Mouse (Mus musculus): Measurements from ENCODE around the gene Nectin1. TPM values are rescaled to one million over a fixed set of nuclear protein-coding genes. Genes with fewer than 3 reads are reported as not detected.
A peak's percentile ranks its signal among the peaks of the same experiment; 100 is the strongest.

Gene Nectin1
- polyA plus RNA-seq, 1 experiment from 2014 or later, result 9.2 TPM

DNA sequence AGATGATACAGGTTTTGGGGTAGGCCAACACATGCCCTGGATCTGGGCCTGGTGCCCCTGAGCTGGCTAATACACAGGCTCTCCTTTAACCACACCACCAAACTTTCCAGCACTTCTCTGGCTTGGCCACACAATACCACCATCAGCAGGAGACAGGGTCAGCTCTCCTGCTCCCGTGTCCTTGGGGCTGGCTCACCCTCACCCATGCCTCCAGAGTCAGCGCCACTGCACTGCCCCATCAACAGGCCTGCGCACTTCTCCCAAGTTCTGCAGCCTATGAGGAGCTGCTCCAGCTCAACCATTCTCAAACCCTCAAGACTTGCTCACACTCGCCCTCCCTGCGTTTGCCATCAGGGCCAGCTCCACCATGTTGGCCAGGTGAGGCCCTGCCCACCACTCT is 78.4 kb downstream of the Nectin1 start:
- 87% methylated on average over 5 of the region's 5 CpGs for WGBS
- Histone ChIP-seq H3K36me3 (no peaks in the 10 kb centered on the region), H3K27me3 (no peaks in the 10 kb centered on the region), H3K27ac (no peak overlapping the region), H3K9me3 (no peaks in the 10 kb centered on the region), H3K9ac (no peak overlapping the region), H3K4me1 (peaks cover 16% of the 10 kb centered on the region), H3K4me2 (no peak overlapping the region), H3K4me3 (no peak overlapping the region)
- no peak for ATAC-seq (ENCODE audit: insufficient number of reproducible peaks, insufficient read depth, low FRiP score, low TSS enrichment, low read depth)

DNA sequence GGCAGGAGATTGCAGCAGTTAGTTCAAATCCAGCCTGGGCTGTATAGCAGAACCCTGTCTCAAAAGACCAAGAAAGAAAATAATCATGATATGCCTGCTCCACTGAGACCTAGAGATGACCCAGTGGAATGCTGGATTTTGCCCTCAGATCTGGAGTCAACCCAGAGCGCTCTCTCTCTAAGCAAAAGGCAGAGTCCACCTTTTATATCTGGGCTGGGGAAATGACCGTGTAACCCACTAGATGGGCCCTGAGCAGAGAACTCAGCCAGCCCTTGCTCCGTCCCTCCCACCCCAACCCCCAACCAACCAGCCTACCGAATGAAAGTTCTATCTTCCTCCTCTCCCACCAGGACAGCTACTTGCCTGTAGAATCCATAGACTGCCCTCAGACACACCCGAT is 81.4 kb downstream of the Nectin1 start:
- no peak for ATAC-seq (ENCODE audit: insufficient number of reproducible peaks, insufficient read depth, low FRiP score, low TSS enrichment, low read depth)
- Histone ChIP-seq H3K27me3 (no peaks in the 10 kb centered on the region), H3K27ac (no peak overlapping the region), H3K4me2 (no peak overlapping the region), H3K4me3 (no peak overlapping the region), H3K9me3 (no peaks in the 10 kb centered on the region), H3K36me3 (no peaks in the 10 kb centered on the region), H3K9ac (no peak overlapping the region), H3K4me1 (peaks cover 25% of the 10 kb centered on the region)
- 73% methylated on average over 5 of the region's 5 CpGs for WGBS

DNA sequence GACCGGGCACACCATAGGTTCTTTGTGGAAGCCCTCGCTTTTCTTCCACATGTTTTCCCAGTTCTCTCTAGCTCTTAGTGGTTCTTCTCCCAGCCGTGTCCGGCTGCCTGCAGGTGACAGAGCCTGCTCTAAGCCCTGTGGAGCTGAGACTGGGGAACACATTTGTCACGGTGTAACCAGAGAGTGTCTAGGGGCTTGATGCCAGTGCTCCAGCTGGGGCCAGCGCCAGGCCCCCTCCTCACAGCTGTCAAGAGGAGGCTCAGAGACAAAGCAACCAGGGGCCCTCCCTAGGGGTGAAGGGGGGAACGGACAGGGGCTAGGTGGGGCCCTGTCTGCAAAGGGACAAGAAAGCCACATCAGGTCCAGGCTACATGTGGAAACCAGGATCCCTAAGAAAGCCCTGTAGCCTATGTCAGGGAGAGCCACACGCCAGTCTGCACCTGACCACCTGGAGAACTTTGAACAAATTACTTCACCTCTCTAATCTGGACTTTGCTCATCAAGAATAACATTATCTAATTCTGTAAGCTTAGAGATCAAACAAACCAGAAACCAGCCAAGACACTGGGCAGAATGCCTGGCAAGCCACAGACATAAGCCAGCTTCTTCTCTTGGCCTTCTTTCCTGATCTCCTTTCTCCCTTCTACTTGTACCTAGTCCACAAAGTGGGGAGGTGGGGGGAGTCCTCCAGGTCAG is 82.9 kb downstream of the Nectin1 start:
- no peaks in the 10 kb centered on the region for H3K27me3 ChIP-seq
- 0 out of 2 replicates have a peak overlapping the region, but pooled peaks have one; percentile 41 for H3K9ac ChIP-seq
- H3K27ac ChIP-seq, result peak overlapping the region; percentile 34
- H3K4me2 ChIP-seq, result no peak overlapping the region
- H3K9me3 ChIP-seq, result no peaks in the 10 kb centered on the region
- ATAC-seq (ENCODE audit: insufficient number of reproducible peaks, insufficient read depth, low FRiP score, low TSS enrichment, low read depth), result no peak
- H3K36me3 ChIP-seq, result no peaks in the 10 kb centered on the region
- WGBS, result 31% methylated on average over 8 of the region's 8 CpGs
- H3K4me3 ChIP-seq, result no peak overlapping the region
- peaks cover 25% of the 10 kb centered on the region for H3K4me1 ChIP-seq

DNA sequence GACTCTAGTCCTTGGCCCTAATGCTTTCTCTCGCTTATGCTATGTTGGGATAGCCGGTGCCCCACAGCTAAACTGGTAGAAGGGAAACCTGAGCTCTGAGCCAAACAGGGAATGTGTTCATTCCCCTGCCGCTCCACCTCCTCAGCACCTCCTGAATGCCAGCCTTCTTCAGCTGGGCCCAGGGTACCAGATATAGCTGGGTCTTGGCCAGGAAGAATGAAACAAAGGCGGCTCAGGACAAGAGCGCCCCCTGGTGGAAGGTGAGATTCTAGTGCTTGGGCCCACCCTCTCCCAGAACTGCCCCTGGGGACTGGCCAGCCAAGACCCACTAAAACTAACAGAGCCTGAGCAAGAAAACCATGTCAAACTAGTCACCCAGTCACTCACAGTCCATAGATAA is 83.8 kb downstream of the Nectin1 start:
- H3K4me2 ChIP-seq, result no peak overlapping the region
- no peaks in the 10 kb centered on the region for H3K27me3 ChIP-seq
- peak overlapping the region; percentile 34 for H3K27ac ChIP-seq
- 35% methylated on average over 5 of the region's 5 CpGs for WGBS
- no peaks in the 10 kb centered on the region for H3K9me3 ChIP-seq
- no peak overlapping the region for H3K9ac ChIP-seq
- H3K36me3 ChIP-seq, result no peaks in the 10 kb centered on the region
- peaks cover 25% of the 10 kb centered on the region for H3K4me1 ChIP-seq
- no peak overlapping the region for H3K4me3 ChIP-seq
- no peak for ATAC-seq (ENCODE audit: insufficient number of reproducible peaks, insufficient read depth, low FRiP score, low TSS enrichment, low read depth)

DNA sequence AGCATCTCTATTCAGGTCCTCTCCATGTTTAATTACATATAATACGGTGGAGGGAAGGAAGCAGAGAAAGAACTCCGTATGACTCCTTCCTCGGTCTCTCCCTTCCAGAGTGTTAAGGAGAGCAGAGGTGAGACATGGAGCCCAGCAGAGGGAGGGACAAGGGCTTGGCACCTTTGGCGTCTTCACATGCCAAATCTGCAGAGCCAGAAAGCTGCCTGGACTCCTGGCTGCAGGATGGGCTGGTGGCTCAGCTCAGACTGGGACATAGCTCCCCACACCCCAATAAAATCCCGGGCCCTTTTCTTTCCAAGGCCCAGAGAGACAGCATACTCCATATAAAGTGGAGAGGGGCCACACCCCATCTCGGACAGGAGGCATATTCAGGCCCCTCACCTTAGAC is 85.2 kb downstream of the Nectin1 start:
- WGBS, result 69% methylated on average over 6 of the region's 6 CpGs
- H3K27ac ChIP-seq, result no peak overlapping the region
- no peak for ATAC-seq (ENCODE audit: insufficient number of reproducible peaks, insufficient read depth, low FRiP score, low TSS enrichment, low read depth)
- H3K4me3 ChIP-seq, result no peak overlapping the region
- no peak overlapping the region for H3K4me2 ChIP-seq
- no peaks in the 10 kb centered on the region for H3K9me3 ChIP-seq
- no peaks in the 10 kb centered on the region for H3K27me3 ChIP-seq
- H3K36me3 ChIP-seq, result no peaks in the 10 kb centered on the region
- peaks cover 26% of the 10 kb centered on the region for H3K4me1 ChIP-seq
- H3K9ac ChIP-seq, result no peak overlapping the region

DNA sequence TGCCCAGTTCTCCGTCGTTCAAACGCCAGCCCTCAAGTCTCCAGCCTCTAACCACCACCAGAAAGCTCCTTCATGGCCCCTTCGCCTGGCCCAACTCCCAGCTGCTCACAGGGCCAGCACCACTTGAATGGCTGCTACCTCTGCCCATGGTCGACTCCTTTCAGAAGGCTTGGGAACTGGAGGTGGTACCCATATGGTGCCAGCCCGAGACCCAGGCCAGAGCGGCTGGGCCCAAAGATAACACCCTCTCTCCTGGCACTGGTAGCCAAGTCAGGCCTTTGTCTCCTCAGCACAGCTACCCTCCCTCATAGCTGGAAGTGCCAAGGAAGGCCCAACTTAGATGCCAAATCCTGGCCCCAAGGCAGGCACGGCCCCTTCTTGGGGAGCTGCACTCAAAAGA is 89.4 kb downstream of the Nectin1 start:
- peaks cover 11% of the 10 kb centered on the region for H3K4me1 ChIP-seq
- H3K27me3 ChIP-seq, result no peaks in the 10 kb centered on the region
- H3K27ac ChIP-seq, result no peak overlapping the region
- no peak overlapping the region for H3K4me3 ChIP-seq
- WGBS, result 89% methylated on average over 8 of the region's 8 CpGs
- H3K9me3 ChIP-seq, result peaks cover 2% of the 10 kb centered on the region; the same call in 1 of the 2 replicates
- H3K9ac ChIP-seq, result no peak overlapping the region
- no peaks in the 10 kb centered on the region for H3K36me3 ChIP-seq
- H3K4me2 ChIP-seq, result no peak overlapping the region
- ATAC-seq (ENCODE audit: insufficient number of reproducible peaks, insufficient read depth, low FRiP score, low TSS enrichment, low read depth), result no peak

DNA sequence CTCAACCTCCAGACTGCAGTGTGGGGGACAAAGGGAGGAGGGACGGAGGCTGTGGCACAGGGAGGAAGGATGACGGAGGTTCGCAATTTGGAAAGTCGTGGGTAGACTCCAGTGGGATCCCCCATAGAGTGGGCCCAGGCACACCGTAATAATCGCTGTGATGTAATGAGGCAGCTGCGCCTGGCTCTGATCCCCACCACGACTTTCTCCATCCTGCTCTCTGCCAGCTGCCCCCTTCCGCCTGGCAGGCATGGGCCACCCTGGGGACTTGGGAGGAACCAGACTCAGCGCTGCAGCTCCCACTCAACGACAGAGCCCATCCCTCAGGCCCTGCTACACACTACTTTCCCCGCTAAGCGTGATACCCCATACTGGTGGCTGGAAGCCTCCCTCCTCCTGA is 90.5 kb downstream of the Nectin1 start:
- 52% methylated on average over 13 of the region's 13 CpGs for WGBS
- no peak overlapping the region for H3K9ac ChIP-seq
- no peak overlapping the region for H3K4me3 ChIP-seq
- H3K4me1 ChIP-seq, result peaks cover 15% of the 10 kb centered on the region
- H3K27ac ChIP-seq, result no peak overlapping the region
- peaks cover 2% of the 10 kb centered on the region; the same call in 1 of the 2 replicates for H3K9me3 ChIP-seq
- H3K4me2 ChIP-seq, result no peak overlapping the region
- no peaks in the 10 kb centered on the region for H3K27me3 ChIP-seq
- no peaks in the 10 kb centered on the region for H3K36me3 ChIP-seq
- peak; percentile 15; the same call in 1 of the 2 replicates for ATAC-seq (ENCODE audit: insufficient number of reproducible peaks, insufficient read depth, low FRiP score, low TSS enrichment, low read depth)

DNA sequence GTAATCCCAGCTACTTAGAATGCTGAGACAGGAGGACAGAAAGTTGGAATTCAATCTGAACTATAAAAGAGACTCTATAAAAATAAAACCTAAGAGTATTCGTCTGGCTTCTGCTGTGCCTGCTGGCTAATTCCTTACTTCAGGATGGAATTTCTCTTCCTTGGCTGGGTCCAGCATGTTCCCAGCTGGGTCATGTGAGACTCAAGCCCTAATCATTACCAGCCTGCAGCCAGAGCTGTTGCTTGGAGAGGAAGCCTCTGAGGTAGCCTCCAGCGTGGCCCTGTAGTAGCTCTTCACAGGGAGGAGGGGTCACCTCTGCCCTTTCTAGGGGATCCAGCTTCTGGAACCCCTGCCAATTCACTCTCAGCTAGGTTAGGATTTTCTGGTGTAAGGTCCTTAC is 94.8 kb downstream of the Nectin1 start:
- peaks cover 2% of the 10 kb centered on the region; the same call in 1 of the 2 replicates for H3K9me3 ChIP-seq
- no peak for ATAC-seq (ENCODE audit: insufficient number of reproducible peaks, insufficient read depth, low FRiP score, low TSS enrichment, low read depth)
- H3K4me3 ChIP-seq, result no peak overlapping the region
- peaks cover 30% of the 10 kb centered on the region for H3K4me1 ChIP-seq
- H3K27me3 ChIP-seq, result 0 out of 2 replicates have a peak, but pooled peaks cover 11% of the 10 kb centered on the region
- 0 out of 2 replicates have a peak overlapping the region, but pooled peaks have one; percentile 1 for H3K27ac ChIP-seq
- 18% methylated on average over 2 of the region's 2 CpGs for WGBS
- no peak overlapping the region for H3K9ac ChIP-seq
- H3K36me3 ChIP-seq, result no peaks in the 10 kb centered on the region
- no peak overlapping the region for H3K4me2 ChIP-seq

DNA sequence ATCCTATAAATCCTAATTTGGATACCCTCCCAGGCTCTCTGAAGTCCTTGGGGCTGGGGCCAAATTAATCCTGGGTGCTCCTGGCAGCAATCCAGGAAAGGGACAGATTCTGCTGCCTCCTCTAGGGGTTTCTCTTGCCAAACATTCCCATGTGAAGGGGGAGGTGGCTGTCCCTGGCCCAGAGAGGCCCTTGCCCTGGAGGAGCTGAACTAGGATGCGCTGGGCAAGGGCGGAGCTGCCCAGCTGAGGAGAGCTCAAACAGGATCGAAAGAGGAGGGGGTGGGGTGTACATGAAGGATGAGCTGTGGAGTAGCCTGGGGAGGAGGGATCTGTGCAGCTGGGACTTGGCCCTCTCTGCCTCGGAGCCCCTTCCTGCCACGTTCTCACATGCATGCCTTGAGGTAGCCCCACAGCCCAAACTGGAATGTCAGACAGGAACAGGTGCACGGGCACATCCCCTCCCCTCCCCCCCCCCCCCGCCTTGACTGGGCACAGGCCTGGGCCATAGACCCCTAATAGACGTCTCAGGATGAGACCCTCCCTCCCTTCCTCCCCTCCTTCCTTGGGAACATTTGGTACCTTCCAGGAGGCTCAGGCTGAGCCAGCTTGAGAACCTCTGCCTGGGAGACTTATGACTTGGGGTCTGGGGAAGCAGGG is 99.3 kb downstream of the Nectin1 start:
- Histone ChIP-seq H3K4me3 (no peak overlapping the region), H3K4me2 (no peak overlapping the region), H3K27me3 (peaks cover 32% of the 10 kb centered on the region), H3K36me3 (no peaks in the 10 kb centered on the region), H3K4me1 (peaks cover 33% of the 10 kb centered on the region), H3K27ac (no peak overlapping the region), H3K9me3 (no peaks in the 10 kb centered on the region; the same call in 1 of the 2 replicates), H3K9ac (no peak overlapping the region)
- 13% methylated on average over 7 of the region's 8 CpGs for WGBS
- 0 out of 2 replicates have a peak, but pooled peaks have one; percentile 49 for ATAC-seq (ENCODE audit: insufficient number of reproducible peaks, insufficient read depth, low FRiP score, low TSS enrichment, low read depth)

DNA sequence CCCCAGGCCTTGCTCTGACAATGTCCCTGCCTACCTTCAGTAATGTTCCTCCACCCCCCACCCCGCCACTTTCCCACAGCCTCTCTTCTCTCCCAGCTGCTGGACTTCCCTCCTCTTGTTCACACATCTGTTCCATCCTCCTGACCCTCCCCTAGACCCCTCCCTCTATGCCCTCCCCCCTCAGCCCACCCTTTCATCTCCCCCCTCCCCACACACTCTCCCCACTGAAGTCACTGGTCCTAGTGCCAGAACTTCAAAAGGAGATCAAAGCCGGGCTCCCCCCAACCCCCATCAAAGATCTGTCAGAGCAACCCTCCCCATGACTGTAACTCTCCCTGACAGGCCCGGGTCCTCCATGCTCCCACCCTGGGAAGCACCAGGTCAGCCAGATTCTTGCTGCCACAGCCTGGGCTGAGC is 99.9 kb downstream of the Nectin1 start:
- H3K9me3 ChIP-seq, result no peaks in the 10 kb centered on the region
- no peaks in the 10 kb centered on the region for H3K36me3 ChIP-seq
- H3K27me3 ChIP-seq, result peaks cover 32% of the 10 kb centered on the region
- H3K4me1 ChIP-seq, result peaks cover 32% of the 10 kb centered on the region
- 5% methylated on average over 3 of the region's 3 CpGs for WGBS
- no peak overlapping the region for H3K9ac ChIP-seq
- H3K4me2 ChIP-seq, result no peak overlapping the region
- H3K27ac ChIP-seq, result no peak overlapping the region
- no peak for ATAC-seq (ENCODE audit: insufficient number of reproducible peaks, insufficient read depth, low FRiP score, low TSS enrichment, low read depth)
- no peak overlapping the region for H3K4me3 ChIP-seq

DNA sequence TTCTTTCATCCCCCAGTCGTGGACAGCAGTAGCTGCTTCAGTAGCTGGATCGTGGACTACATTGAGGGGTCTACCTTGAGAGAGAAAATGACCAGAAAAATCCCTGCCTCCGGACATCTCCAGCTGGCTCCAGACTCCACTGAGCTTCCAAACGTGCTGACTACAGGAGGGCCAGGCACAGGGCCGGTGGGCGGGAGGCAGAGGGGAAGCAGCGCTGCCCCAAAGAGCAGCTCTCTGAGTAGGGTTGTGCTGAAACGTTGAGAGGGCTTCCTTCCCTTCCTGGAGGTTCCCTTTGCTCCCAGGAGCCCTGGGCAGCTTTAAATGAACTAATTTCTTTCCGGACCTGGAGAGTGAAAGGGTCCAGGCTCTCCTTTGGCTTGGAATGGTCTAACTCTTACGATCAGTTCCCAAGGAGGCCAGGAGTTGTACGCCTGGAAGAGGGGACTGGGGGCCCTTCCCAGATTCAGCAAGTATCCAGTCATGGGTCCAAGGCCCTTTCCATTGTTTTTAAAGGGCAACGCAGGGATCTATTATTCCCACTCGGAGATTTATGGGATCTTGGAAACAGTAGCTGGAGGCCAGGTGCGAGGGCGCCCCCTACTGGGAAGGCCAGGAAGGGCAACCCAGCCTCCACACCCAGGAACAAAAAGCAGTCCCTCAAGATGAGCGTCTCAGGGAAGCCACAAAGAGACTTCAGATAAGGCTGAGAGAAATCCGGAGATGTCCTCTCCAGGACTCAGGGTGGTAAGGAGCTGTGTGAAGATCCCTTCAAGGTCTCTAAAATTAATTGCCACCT is 102.1 kb downstream of the Nectin1 start:
- H3K36me3 ChIP-seq, result no peaks in the 10 kb centered on the region
- H3K9me3 ChIP-seq, result no peaks in the 10 kb centered on the region
- peak overlapping the region; percentile 9; the same call in 1 of the 2 replicates for H3K4me2 ChIP-seq
- H3K9ac ChIP-seq, result no peak overlapping the region
- no peak overlapping the region for H3K27ac ChIP-seq
- H3K4me1 ChIP-seq, result peaks cover 24% of the 10 kb centered on the region
- ATAC-seq (ENCODE audit: insufficient number of reproducible peaks, insufficient read depth, low FRiP score, low TSS enrichment, low read depth), result no peak
- 11% methylated on average over 17 of the region's 17 CpGs for WGBS
- no peak overlapping the region for H3K4me3 ChIP-seq
- peaks cover 32% of the 10 kb centered on the region for H3K27me3 ChIP-seq

Data from embryonic facial prominence, embryonic 13.5 days (tissue).